Mouse (Mus musculus) adipocyte (in vitro differentiated cells): ENCODE measurements around the gene Lrrc8a.
A peak's percentile ranks its signal among the peaks of the same experiment; 100 is the strongest.

Experiments
- DNase-seq: peaks from one replicate; pipeline ENCODE4 v3.0.0-alpha.2; 2016; ENCODE audit warnings: low spot score

Lrrc8a gene

DNA sequence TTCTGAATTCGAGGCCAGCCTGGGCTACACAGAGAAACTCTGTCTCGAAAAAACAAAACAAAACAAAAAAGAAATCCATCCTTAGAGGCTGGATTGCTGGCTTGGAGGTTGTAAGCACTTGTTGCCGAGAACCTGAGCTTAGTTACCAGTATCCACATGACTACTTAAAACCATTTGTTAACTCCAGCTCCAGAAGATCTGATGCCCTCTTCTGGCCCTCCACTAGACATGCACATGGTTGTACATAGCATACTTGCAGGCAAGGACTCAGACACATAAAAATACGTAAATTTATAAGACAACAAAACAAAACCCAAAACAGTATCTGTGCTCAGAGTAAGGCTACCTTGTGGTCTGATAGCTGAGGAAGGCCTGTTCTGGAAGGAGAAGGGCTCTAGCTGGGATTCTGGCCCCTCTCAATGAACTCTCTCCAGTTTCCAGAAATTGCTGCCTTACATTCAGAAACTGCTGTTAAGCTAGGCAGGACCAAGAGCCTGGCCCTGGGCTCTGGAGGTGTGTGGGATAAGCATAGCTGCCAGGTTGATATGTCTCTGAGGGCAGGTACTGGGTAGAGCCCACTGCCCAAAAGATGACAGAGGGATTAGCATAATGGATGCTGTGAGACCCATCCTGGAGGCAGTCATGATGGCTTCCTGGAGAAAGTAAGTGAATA lies 23.7 kb downstream of the Lrrc8a start:
- no peak for DNase-seq

DNA sequence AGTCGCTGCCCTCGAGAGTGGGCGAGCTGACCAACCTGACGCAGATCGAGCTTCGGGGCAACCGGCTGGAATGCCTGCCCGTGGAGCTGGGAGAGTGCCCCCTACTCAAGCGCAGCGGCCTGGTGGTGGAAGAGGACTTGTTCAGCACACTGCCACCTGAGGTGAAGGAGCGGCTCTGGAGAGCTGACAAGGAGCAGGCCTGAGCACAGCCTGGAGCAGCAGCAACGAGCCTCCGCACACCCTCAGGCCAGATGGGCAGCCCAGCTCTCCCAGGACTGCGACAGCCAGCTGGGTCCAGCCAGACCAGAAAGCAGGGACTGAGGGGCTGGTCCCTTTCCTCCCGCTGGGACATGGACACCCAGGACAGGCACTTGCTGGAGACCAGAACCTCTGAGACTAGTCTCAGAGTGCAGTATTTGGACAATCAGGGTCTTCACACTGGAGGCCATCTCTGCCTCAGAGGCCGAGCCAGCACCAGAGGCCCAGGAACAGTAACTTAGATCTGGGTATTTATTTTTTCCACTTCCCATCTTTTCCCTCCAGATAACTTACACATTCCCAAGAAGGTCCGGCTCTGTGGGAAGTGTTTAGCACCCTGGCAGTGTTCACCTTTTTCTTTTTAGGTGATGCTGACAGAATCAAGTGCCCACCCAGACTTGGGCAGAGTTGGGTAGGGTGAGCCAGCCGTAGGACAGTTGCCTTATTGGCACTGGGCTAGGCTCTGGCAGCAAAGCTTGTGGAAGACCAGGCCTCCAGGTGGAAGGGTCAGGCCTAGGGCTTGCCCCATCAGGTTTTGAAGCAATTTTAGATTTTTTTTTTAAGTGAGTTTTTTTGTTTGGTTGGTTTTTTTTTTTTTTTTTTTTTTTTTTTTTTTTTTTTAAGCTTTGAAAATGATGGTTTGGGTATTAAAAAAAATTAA lies 24.7 kb downstream of the Lrrc8a start:
- DNase-seq: peak; percentile 24

DNA sequence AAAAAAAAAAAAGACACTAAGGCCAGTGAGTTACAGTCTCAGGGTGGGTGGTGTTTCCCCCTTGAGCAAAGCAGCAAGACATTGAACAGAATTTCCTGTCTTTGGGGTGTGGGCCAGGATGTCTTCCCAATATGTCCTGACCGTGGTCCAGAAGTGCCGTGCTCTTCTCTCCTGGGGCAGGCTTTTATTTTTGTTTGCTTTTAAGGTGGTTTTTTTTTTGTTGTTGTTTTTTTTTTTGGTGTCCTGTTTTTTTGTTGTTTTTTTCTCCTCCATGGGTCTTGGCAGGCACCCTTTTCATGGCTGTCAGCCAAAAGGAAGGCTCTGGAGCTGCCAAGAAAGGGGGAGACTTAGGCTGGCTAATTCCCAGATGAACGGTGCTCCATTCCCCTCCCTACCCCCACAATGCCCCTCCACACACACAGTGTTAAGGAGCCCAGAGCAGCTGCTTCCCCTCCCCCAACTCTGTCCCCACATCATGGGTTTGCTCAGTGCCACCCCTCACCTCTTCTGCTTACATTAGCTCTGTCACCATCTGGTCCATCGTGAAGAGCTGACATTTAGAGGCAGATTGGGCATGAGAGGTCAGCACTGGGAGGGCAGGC lies 25.4 kb downstream of the Lrrc8a start:
- peak; percentile 88 for DNase-seq

GRCm38 (mm10) chr2:30263811-30264210 lies 26.3 kb downstream of the Lrrc8a start:
- no peak for DNase-seq

GRCm38 (mm10) chr2:30264671-30265519 lies 27.4 kb downstream of the Lrrc8a start:
- peak; percentile 50 for DNase-seq

- peak; percentile 95 for DNase-seq
These were observed 28.3 kb downstream of the Lrrc8a start, which contains the start of gene Phyhd1 for GRCm38 (mm10) chr2:30265767-30266253. Phyhd1 (plus strand) TSS chr2:30266203.

DNA sequence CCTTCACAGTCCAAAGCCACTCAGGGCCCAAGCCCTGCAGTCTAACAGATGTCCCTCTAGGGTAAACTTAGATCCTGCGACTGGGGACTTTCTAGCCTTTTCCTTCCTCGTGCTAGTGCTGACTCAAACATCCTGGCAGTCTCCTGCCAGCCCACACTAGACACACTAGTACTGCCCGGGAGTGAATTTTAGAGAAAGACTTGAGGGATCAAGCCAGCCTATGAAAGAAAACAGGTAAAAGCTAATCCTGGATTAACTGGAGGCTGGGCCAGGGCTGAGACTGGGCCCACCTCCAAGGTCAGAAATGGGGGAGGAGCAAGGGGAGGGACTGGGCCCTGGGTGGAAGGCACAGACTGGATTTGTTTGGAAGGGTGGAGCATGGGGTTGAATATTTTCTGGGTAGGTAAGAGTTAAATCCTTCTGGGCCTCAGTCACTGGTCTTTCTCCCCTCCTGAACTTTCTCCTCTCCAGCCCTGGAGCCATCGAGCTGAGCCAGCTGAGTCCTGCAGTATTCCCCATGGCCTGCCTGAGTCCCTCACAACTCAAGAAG lies 29.0 kb downstream of the Lrrc8a start:
- DNase-seq: peak; percentile 90

- DNase-seq: no peak
These were observed 30.0 kb downstream of the Lrrc8a start for GRCm38 (mm10) chr2:30267466-30267865.

DNA sequence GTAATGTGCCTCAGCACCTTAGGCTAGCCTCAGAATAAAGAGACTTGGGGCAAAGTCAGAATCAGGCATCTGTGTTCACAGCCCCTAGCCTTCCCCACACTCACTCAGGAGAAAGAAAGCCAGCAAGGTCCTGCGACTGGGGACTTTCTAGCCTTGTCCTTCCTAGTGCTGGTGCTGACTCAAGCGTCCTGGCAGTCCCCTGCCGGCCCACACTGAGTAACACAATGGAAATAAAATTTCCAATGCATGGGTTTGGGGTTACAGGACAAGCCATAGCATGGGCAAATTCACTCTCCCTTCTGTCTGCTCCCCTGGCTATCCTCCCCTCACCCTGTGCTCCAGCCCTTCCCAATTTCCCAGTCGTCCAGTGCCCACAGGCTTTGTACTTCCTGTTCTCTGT lies 30.9 kb downstream of the Lrrc8a start:
- no peak for DNase-seq

- DNase-seq: no peak
These were observed 31.9 kb downstream of the Lrrc8a start for GRCm38 (mm10) chr2:30269241-30269990.

GRCm38 (mm10) chr2:30270134-30270533 lies 32.6 kb downstream of the Lrrc8a start:
- DNase-seq: peak; percentile 89

DNA sequence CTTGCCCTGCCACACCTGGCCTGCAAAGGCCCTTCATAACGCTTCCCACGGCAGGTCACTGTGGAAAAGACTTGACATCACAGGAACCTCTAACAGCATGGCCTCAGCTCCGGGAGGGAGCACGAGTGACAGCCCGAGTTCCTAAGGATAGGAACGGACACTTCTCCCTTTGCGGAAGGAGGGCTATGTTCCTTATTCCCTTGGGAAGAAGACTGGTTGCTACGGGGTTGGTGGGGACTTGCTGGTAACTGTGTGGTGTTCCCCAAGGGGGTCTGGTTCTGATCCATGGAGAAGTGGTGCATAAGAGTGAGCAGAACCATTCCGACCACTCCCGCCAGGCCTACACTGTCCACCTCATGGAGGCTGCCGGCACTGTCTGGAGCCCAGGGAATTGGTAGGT lies 43.2 kb downstream of the Lrrc8a start, which contains the start of gene Gm28038:
TSS of gene Gm28038 (plus strand) at position 301 of the 400 bp plus-strand sequence.
- no peak for DNase-seq

DNA sequence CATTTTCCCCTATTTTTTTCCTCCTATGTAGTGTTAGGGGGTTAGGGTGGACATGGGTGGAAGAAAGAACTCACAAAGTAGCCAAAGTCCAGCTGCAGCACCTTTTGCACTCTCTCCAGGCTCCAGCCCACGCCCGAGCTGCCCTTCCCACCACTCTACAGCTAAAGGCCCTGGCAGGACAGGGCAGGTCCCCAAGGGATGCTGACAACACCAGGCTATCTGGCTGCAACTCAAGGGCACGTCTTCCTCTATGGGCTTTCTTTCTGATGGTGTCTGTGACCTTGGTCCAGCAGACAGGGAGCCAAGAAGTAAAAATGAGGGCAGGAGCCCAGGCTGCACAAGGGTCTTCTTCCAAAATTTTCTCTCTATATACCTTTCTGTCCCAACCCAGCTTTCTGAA lies 44.1 kb downstream of the Lrrc8a start:
- peak; percentile 47 for DNase-seq

DNA sequence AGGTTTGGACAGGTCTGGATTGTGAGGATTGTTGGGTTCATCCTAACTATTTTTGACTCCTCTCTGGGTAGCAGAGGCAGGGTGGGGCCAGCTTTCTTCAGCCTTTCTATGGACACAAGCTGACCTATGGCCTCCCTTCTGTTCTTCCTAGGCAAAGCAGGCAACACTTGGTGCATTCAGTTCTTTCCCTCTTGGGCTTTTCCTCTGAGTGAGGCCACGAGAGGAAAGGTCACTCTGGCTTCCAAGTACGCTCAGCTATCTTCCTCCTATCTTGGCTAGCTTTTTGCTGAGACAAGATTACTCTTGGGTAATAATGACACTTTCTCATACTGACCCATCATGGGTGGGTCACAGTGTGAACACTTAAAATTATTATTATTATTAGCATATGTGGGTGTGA lies 45.7 kb downstream of the Lrrc8a start:
- DNase-seq: peak; percentile 83

DNA sequence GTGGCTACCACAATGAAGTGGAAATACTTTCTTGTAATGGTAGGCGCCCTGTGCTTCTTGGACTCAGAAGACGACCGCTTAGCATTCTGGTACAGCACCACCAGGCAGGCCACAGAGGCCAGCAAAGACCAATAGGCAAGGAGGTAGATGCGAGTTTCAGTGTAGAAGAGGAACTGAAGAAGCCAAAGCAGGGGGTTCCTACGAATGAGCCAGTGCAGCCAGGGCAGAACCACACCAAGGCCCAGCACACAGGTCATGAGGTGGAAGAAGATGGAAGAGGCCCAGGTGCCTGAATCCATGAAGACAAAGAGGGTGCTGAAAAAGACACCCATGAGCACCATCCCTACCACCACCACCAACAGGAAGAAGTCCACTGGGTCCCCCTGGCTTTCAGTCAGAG lies 47.5 kb downstream of the Lrrc8a start:
- DNase-seq: peak; percentile 18

DNA sequence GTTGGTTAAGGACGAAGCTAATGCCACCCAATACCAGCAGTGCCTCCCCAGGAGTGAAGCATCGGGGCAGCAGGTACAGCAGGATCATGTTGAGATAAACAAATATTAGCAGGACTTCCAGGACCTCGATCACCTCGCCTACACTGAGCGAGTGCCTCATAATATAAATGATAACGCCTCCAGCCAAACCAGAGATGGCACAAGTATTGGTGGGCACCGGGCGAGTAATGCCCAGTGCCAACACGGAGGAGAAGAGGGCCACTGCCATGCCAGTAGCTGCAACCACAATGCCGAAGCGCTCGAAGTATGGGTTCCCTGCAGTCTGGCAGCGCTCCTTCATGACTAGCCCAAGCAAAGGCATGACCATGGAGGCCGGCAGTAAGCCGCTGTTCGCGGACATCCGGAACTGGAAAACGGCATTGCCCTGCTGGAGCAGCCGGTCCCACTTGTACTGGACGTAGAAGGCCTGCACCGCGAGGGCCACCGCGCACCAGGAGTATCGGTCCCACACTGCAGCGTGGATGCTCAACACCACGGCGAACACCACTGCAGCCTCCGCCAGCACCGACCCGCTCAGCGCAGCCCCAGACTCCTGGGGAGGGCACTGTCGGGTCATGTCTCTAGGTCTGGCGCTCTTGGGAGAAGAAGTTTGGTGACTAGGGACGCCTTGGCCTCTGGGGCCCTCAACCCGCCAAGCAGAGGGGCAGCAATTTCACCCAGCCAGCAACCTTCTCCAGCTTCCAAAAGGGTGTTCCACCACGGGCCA lies 48.1 kb downstream of the Lrrc8a start:
- peak; percentile 7 for DNase-seq

DNA sequence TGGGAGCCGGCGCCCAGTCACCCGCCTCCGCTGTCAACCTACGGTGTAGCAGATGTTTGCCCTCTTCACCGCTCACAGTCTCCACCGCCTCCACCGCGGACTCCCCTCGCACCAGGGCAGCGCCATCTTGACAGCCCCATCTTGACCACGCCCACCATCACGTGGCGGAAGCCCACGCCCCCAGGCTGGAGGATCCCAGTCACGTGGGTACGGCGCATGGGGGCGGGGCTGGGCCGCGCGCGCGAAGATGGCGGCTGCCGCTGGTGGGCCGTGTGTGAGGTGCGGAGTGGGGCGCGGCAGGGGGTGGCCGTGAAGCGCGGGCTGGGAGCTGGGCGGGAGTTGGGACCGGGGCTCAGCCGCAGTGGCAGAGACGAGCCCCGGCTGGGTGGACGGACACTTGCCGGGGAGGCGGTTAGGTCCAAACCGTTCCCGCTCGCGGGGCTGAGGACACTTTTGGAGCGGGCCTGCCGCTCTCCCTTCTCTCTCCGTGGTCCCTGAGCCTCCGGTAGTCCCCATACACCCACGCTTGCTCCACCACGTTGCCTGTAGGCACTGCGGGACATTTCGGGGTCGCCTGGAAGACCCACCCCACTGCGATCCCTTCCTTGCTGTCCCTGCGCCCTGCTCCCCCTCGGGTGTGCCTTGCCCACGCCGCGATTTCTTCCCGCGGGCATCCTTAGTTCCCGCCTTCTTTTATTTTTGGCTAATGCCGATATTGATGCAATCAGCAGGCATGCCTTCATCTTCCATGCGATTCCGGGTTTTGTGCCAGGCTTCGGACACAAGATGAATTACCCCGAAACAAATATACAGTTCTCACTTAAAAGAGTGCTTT lies 48.9 kb downstream of the Lrrc8a start, which contains the start of the genes Dolk and Nup188:
TSS of gene Dolk (minus strand) at position 143 of the 835 bp plus-strand sequence.
TSS of gene Nup188 (plus strand) at position 206 of the 835 bp plus-strand sequence.
- DNase-seq: peak; percentile 91

GRCm38 (mm10) chr2:30287027-30287373 lies 49.5 kb downstream of the Lrrc8a start:
- DNase-seq: peak; percentile 64

DNA sequence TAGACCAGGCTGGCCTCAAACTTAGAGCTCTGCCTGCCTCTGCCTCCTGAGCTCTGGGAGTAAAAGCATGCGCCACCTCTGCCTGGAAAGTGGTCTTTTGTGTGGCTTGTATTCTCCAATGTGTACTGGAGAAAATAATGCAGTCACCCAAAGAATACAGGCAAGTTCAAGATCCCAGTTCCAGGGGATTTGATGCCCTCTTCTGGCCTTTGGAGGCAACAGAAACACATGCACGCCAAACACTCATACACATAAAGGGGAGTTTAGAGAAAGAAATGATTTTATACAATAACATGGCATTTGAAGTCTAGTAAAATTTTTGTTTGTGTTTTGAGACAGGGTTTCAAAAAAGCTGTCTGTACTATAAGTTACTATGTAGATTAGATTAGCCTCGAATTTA lies 62.0 kb downstream of the Lrrc8a start:
- DNase-seq: peak; percentile 31
